Mouse (Mus musculus): ENCODE data around the gene Rfc2. TPM values are rescaled to one million over a fixed set of nuclear protein-coding genes. Genes with fewer than 3 reads are reported as not detected.

Gene Rfc2
- polyA plus RNA-seq, 1 experiment from 2014 or later = 338 TPM

DNA sequence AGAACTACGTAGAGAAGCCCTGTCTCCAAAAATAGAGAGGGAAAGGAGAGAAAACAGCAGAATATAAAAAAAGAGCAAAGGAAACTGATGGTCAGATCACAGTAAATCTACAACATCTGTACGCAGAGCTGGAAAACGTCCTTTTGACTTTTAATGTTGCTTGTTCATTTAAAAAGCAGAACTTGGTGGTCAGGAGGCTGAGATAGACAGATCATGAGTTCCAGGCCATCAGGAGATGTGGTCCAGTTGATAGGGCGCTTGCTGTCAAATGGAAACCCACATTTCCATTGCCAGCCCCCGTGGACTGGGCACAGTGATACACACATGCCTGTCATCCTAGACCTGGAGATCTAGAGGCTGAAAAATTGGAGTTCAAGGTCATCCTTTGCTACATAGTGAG, 3.6 kb downstream of the Rfc2 start:
- no peak overlapping the region for H3K4me3 ChIP-seq (ENCODE audit: low read depth, low read length)
- H3K4me1 ChIP-seq (ENCODE audit: control insufficient read depth, insufficient read depth, low read length) = peaks cover 8% of the 10 kb centered on the region
- DNase-seq (ENCODE audit: low spot score, missing footprints) = no peak
- H3K9ac ChIP-seq (ENCODE audit: low read length) = no peak overlapping the region
- no peak overlapping the region for H3K27ac ChIP-seq (ENCODE audit: low read depth, low read length)
- no peaks in the 10 kb centered on the region for H3K36me3 ChIP-seq (ENCODE audit: control insufficient read depth, insufficient read depth, low read length)
- 92% methylated on average over 5 of the region's 5 CpGs for WGBS
- no peak for ATAC-seq (ENCODE audit: low FRiP score)
- no peaks in the 10 kb centered on the region for H3K27me3 ChIP-seq (ENCODE audit: control insufficient read depth, insufficient read depth, low read length)
- no peak overlapping the region for H3K4me2 ChIP-seq
- H3K9me3 ChIP-seq (ENCODE audit: control insufficient read depth, low read length) = no peaks in the 10 kb centered on the region

DNA sequence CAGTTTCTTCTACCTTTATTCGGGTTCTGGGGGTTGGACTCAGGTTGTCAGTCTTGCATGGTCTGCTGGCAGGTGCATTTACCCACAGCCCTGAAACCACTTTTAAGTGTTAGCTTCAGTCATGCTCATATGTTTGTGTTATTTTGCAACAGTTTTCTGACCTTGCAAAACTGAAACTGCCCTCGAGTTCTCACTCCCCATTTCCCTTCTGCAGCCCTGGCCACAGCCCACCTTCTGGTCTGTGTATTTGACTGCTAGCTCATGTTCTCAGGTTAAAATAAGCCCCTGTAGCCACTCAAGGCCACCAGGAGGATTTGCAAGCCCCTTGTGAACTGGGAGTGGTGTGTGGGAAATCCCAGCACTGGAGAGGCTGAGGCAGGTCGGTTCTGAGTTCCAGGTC, 8.7 kb downstream of the Rfc2 start:
- H3K27me3 ChIP-seq (ENCODE audit: control insufficient read depth, insufficient read depth, low read length) = no peaks in the 10 kb centered on the region
- H3K9me3 ChIP-seq (ENCODE audit: control insufficient read depth, low read length) = no peaks in the 10 kb centered on the region
- no peak overlapping the region for H3K4me3 ChIP-seq (ENCODE audit: low read depth, low read length)
- H3K27ac ChIP-seq (ENCODE audit: low read depth, low read length) = no peak overlapping the region
- DNase-seq (ENCODE audit: low spot score, missing footprints) (no peak), ATAC-seq (ENCODE audit: low FRiP score) (no peak)
- H3K36me3 ChIP-seq (ENCODE audit: control insufficient read depth, insufficient read depth, low read length) = peaks cover 16% of the 10 kb centered on the region
- no peaks in the 10 kb centered on the region for H3K4me1 ChIP-seq (ENCODE audit: control insufficient read depth, insufficient read depth, low read length)
- H3K9ac ChIP-seq (ENCODE audit: low read length) = no peak overlapping the region
- H3K4me2 ChIP-seq = no peak overlapping the region
- WGBS = 93% methylated on average over 3 of the region's 3 CpGs

GRCm38 (mm10) chr5:134592026-134592581, 10.9 kb downstream of the Rfc2 start:
- Histone ChIP-seq H3K9ac (ENCODE audit: low read length) (no peak overlapping the region), H3K27ac (ENCODE audit: low read depth, low read length) (no peak overlapping the region), H3K27me3 (ENCODE audit: control insufficient read depth, insufficient read depth, low read length) (no peaks in the 10 kb centered on the region), H3K4me3 (ENCODE audit: low read depth, low read length) (no peak overlapping the region), H3K4me1 (ENCODE audit: control insufficient read depth, insufficient read depth, low read length) (no peaks in the 10 kb centered on the region), H3K36me3 (ENCODE audit: control insufficient read depth, insufficient read depth, low read length) (peaks cover 27% of the 10 kb centered on the region), H3K9me3 (ENCODE audit: control insufficient read depth, low read length) (no peaks in the 10 kb centered on the region), H3K4me2 (no peak overlapping the region)
- WGBS = 94% methylated on average over 11 of the region's 11 CpGs
- DNase-seq (ENCODE audit: low spot score, missing footprints) (no peak), ATAC-seq (ENCODE audit: low FRiP score) (no peak)

DNA sequence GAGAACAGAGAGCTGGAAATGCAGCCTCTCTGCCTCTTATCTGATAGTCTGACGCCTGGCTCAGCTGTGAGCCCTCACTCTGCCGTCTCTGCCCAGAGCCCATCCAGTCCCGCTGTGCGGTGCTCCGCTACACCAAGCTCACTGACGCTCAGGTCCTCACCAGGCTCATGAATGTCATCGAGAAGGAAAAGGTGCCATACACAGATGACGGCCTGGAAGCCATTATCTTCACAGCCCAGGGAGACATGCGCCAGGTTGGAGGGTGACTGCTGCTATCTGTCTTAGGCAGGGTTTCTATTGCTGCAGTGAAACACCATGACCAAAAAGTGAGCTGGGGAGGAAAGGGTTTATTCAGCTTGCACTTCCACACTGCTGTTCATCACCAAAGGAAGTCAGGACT, 11.9 kb downstream of the Rfc2 start:
- H3K27me3 ChIP-seq (ENCODE audit: control insufficient read depth, insufficient read depth, low read length) = no peaks in the 10 kb centered on the region
- peaks cover 31% of the 10 kb centered on the region for H3K36me3 ChIP-seq (ENCODE audit: control insufficient read depth, insufficient read depth, low read length)
- no peak overlapping the region for H3K4me3 ChIP-seq (ENCODE audit: low read depth, low read length)
- H3K27ac ChIP-seq (ENCODE audit: low read depth, low read length) = no peak overlapping the region
- no peak overlapping the region for H3K4me2 ChIP-seq
- ATAC-seq (ENCODE audit: low FRiP score) (no peak), DNase-seq (ENCODE audit: low spot score, missing footprints) (no peak)
- no peaks in the 10 kb centered on the region for H3K9me3 ChIP-seq (ENCODE audit: control insufficient read depth, low read length)
- no peaks in the 10 kb centered on the region for H3K4me1 ChIP-seq (ENCODE audit: control insufficient read depth, insufficient read depth, low read length)
- H3K9ac ChIP-seq (ENCODE audit: low read length) = no peak overlapping the region
- WGBS = 93% methylated on average over 9 of the region's 9 CpGs

- ATAC-seq (ENCODE audit: low FRiP score) = no peak
- Histone ChIP-seq H3K9ac (ENCODE audit: low read length) (no peak overlapping the region), H3K36me3 (ENCODE audit: control insufficient read depth, insufficient read depth, low read length) (peaks cover 27% of the 10 kb centered on the region), H3K27me3 (ENCODE audit: control insufficient read depth, insufficient read depth, low read length) (no peaks in the 10 kb centered on the region), H3K27ac (ENCODE audit: low read depth, low read length) (no peak overlapping the region), H3K4me3 (ENCODE audit: low read depth, low read length) (no peak overlapping the region), H3K9me3 (ENCODE audit: control insufficient read depth, low read length) (no peaks in the 10 kb centered on the region), H3K4me2 (no peak overlapping the region), H3K4me1 (ENCODE audit: control insufficient read depth, insufficient read depth, low read length) (no peaks in the 10 kb centered on the region)
- no peak for DNase-seq (ENCODE audit: low spot score, missing footprints)
- 91% methylated on average over 10 of the region's 10 CpGs for WGBS
Observed at GRCm38 (mm10) chr5:134597711-134598110, 16.5 kb downstream of the Rfc2 start.

GRCm38 (mm10) chr5:134604376-134604775, 23.2 kb downstream of the Rfc2 start:
- Histone ChIP-seq H3K36me3 (ENCODE audit: control insufficient read depth, insufficient read depth, low read length) (peaks cover 2% of the 10 kb centered on the region), H3K9ac (ENCODE audit: low read length) (no peak overlapping the region), H3K27ac (ENCODE audit: low read depth, low read length) (no peak overlapping the region), H3K4me1 (ENCODE audit: control insufficient read depth, insufficient read depth, low read length) (no peaks in the 10 kb centered on the region), H3K9me3 (ENCODE audit: control insufficient read depth, low read length) (no peaks in the 10 kb centered on the region), H3K4me3 (ENCODE audit: low read depth, low read length) (no peak overlapping the region), H3K4me2 (no peak overlapping the region), H3K27me3 (ENCODE audit: control insufficient read depth, insufficient read depth, low read length) (no peaks in the 10 kb centered on the region)
- ATAC-seq (ENCODE audit: low FRiP score) (no peak), DNase-seq (ENCODE audit: low spot score, missing footprints) (no peak)
- WGBS = 85% methylated on average over 11 of the region's 11 CpGs

GRCm38 (mm10) chr5:134606314-134606713, 25.1 kb downstream of the Rfc2 start:
- H3K9me3 ChIP-seq (ENCODE audit: control insufficient read depth, low read length) = no peaks in the 10 kb centered on the region
- DNase-seq (ENCODE audit: low spot score, missing footprints) (no peak), ATAC-seq (ENCODE audit: low FRiP score) (no peak)
- H3K4me3 ChIP-seq (ENCODE audit: low read depth, low read length) = no peak overlapping the region
- H3K36me3 ChIP-seq (ENCODE audit: control insufficient read depth, insufficient read depth, low read length) = no peaks in the 10 kb centered on the region
- H3K9ac ChIP-seq (ENCODE audit: low read length) = no peak overlapping the region
- no peak overlapping the region for H3K4me2 ChIP-seq
- H3K4me1 ChIP-seq (ENCODE audit: control insufficient read depth, insufficient read depth, low read length) = no peaks in the 10 kb centered on the region
- no peak overlapping the region for H3K27ac ChIP-seq (ENCODE audit: low read depth, low read length)
- H3K27me3 ChIP-seq (ENCODE audit: control insufficient read depth, insufficient read depth, low read length) = no peaks in the 10 kb centered on the region

GRCm38 (mm10) chr5:134607121-134607520, 26.0 kb downstream of the Rfc2 start:
- 67% methylated on average over 5 of the region's 5 CpGs for WGBS

GRCm38 (mm10) chr5:134609916-134610643, 28.9 kb downstream of the Rfc2 start:
- H3K36me3 ChIP-seq (ENCODE audit: control insufficient read depth, insufficient read depth, low read length) = no peaks in the 10 kb centered on the region
- H3K27ac ChIP-seq (ENCODE audit: low read depth, low read length) = no peak overlapping the region
- H3K4me1 ChIP-seq (ENCODE audit: control insufficient read depth, insufficient read depth, low read length) = no peaks in the 10 kb centered on the region
- ATAC-seq (ENCODE audit: low FRiP score) (no peak), DNase-seq (ENCODE audit: low spot score, missing footprints) (no peak)
- H3K27me3 ChIP-seq (ENCODE audit: control insufficient read depth, insufficient read depth, low read length) = no peaks in the 10 kb centered on the region
- H3K4me2 ChIP-seq = no peak overlapping the region
- H3K4me3 ChIP-seq (ENCODE audit: low read depth, low read length) = no peak overlapping the region
- H3K9ac ChIP-seq (ENCODE audit: low read length) = no peak overlapping the region
- WGBS = 87% methylated on average over 12 of the region's 12 CpGs
- no peaks in the 10 kb centered on the region for H3K9me3 ChIP-seq (ENCODE audit: control insufficient read depth, low read length)

More at GRCm38 (mm10) chr5:134607121-134607520, 26.0 kb downstream of the Rfc2 start:
- Histone ChIP-seq H3K36me3 (ENCODE audit: control insufficient read depth, insufficient read depth, low read length) (no peaks in the 10 kb centered on the region), H3K9ac (ENCODE audit: low read length) (no peak overlapping the region), H3K4me3 (ENCODE audit: low read depth, low read length) (no peak overlapping the region), H3K27ac (ENCODE audit: low read depth, low read length) (no peak overlapping the region), H3K4me1 (ENCODE audit: control insufficient read depth, insufficient read depth, low read length) (no peaks in the 10 kb centered on the region), H3K27me3 (ENCODE audit: control insufficient read depth, insufficient read depth, low read length) (no peaks in the 10 kb centered on the region), H3K4me2 (no peak overlapping the region), H3K9me3 (ENCODE audit: control insufficient read depth, low read length) (no peaks in the 10 kb centered on the region)
- DNase-seq (ENCODE audit: low spot score, missing footprints) (no peak), ATAC-seq (ENCODE audit: low FRiP score) (no peak)

Measured in midbrain, embryonic 11.5 days (tissue).